Mouse (Mus musculus) ovary, adult 2 months (tissue): ENCODE measurements around the gene Chordc1. TPM values are rescaled to one million over a fixed set of nuclear protein-coding genes. Genes with fewer than 3 reads are reported as not detected.

Source experiments
- polyA plus RNA-seq: library from polyadenylated mRNA; depleted of rRNA; stranded (reverse); fragments of >200 nt; gene quantifications from 2 replicates; pipeline ENCODE4 v1.2.3, GENCODE M21; 2012; rRNA removed

The Chordc1 gene
- polyA plus RNA-seq: 14.7 and 19.2 TPM in 2 replicates

GRCm38 (mm10) chr9:18291571-18292429, at the start of gene Chordc1:
Gene Chordc1, plus strand, starts transcription at chr9:18292125.

Other genes starting within 250 kb of the Chordc1 start
- 2.2 TPM in 2 replicates for gene Naalad2, start 110.9 kb downstream of the Chordc1 start, polyA plus RNA-seq
- gene Ubtfl1, start 112.3 kb downstream of the Chordc1 start, polyA plus RNA-seq: not detected in 2 replicates
- gene Mbd3l2, start 138.5 kb downstream of the Chordc1 start, polyA plus RNA-seq: not detected in 2 replicates
- gene Zfp558, start 186.1 kb downstream of the Chordc1 start, polyA plus RNA-seq: 0.37 and 0.73 TPM in 2 replicates
- gene Mbd3l1, start 186.2 kb downstream of the Chordc1 start, polyA plus RNA-seq: not detected in 2 replicates